Mouse (Mus musculus) adrenal gland, adult 18-20 months (tissue): ENCODE measurements at regions not wholly inside any gene's neighbourhood (a gene's known extent, or its start where the extent isn't known, plus 50 kb on each side); places are given as distances from the start of the nearest gene placed in this dataset.

ENCODE experiments used
- DNase-seq, 2 experiments: peaks; one replicate each; pipeline ENCODE4 v3.0.0; 2021 to 2022; ENCODE audit warnings: low spot score in 2 of 2

DNA sequence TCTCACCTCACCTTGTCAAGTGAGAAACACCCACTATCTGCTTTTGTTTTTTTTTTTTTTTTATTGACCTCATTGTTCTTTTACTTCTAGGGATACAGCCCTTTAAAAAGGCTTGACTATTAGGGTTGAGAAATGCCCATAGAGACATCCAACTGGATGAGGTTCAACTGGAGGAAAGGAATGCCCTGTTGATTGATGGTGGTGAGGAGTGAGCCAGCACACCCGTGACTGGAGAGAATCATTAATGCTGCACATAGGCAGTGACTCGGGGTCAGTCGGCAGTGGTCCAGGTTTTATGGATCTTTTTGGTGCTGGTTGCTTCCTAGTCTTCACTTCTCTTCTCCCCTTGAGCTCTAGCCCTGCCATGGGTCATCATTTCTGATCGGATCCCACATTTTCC, 82.9 kb upstream of the Cryz start:
- no peak for DNase-seq

GRCm38 (mm10) chr3:154510160-154510559, 86.4 kb upstream of the Cryz start:
- no peak for DNase-seq

GRCm38 (mm10) chr3:154509394-154509793, 87.1 kb upstream of the Cryz start:
- no peak for DNase-seq

GRCm38 (mm10) chr3:154493387-154493920, 103.1 kb upstream of the Cryz start:
- no peak for DNase-seq

DNA sequence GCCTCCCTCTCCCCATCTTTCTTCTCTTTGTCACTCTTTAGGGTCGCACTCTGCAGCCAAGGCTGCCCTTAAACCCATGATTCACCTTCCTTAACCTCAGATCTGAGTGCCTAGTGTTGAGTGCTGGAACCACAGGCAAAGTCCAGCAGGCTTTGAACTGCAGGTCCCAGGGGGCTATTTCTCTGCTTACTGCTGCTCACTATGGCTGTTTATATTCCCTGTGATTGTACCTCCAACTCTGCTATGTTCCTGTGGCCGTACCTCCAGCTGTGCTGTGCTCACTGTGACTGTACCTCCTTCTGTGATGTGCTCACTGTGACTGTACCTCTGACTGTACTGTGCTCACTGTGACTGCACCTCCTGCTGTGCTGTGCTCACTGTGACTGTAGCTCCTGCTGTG, 124.1 kb upstream of the Cryz start:
- DNase-seq, result no peak

- DNase-seq, result peak in 1 of 2 experiments; percentile 42
Measured at GRCm38 (mm10) chr3:154467581-154468374, 128.7 kb upstream of the Cryz start.

GRCm38 (mm10) chr3:154458208-154458607, 127.7 kb upstream of the Lhx8 start:
- no peak for DNase-seq

DNA sequence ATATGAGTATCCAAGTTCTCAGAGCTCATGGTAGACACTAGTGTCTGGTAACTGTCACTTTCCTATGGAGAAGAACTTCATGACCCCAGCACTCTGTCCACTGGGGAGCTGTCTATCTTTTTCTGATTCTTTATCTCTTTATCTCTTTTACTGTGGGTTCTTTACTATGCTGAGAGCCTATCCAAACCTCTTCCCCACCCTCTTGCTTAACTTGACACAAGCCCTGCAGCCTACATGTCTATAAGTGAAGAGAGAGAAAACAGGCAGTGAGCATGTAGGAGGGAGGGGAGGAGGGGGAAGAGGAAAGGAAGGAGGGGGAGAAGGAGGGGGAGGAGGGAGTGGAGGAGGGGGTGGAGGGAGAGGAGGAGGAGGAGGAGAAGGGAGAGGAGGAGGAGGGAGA, 122.6 kb upstream of the Lhx8 start:
- DNase-seq, result no peak

- no peak for DNase-seq
Measured at GRCm38 (mm10) chr3:154452585-154452984, 122.1 kb upstream of the Lhx8 start.

DNA sequence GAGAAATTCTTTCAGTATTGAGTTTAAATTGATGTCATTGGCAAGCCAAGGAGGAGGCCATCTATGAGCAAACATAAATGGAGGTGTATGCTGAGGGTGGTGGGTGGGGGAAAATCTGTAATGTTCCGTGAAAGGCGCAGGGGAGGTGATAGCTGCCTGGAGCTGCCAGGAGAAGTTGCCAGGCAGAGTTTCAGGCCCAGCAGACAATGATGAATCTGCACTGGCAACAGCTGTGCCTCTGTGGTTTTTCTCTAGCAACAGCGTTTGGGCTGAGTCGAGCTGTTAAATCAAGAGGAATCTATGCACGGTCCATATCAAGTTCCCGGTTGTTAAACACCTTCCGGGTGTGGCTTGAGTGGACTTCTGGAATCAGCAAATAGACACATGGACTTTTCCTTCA, 120.7 kb upstream of the Lhx8 start:
- no peak for DNase-seq

DNA sequence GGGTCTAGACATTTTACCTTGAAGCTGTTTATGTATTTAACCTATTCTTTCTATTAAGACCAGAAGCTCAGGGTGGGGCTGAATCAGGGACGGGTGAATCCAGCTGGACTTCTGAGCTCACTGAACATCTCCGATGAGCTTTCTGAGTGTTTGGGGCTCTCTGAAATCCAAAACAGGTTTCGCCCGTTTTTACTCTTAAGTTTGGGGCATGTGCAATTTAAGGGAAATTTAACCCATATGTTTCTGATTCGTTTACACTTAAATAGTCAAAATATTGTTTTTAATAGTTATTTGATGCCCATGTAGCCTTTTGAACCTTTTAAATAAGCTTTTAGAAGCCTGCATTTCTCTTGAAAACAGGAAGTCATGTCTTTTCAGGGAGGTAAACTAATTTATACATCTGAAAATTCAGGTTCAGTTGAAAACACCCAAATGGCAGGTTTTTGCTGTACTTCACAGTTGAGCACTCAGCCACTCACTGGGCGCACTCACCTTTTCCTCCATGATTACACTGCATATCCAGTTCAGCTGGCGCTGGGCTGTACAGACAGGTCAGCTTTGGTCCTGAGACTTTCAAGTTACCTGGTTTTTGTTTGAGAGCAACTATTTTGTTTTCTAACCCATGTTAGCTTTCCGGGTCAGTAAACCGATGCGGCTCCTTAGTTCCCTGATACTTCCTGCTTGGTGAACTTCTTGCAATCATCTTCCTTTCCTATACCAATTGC, 113.1 kb upstream of the Lhx8 start:
- no peak for DNase-seq

DNA sequence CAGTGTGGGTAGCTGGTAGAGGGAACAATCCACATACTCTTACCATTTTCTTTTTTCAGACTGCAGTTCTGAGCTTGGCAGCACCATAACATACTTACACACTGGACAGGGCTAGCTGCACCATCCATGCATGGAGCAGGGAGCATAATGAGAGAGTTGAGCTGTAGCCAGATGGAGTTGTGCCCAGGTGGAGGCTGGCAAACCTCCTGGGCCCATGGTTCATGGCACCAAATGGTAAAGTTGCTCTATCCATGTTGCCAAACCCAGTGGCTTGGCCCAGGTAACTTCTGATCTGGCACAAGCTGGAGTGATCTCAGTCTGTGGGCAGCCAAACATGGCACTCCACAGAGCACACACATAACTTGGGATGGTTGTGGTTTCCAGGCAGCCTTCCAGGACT, 111.0 kb upstream of the Lhx8 start:
- no peak for DNase-seq

GRCm38 (mm10) chr3:154440899-154441298, 110.4 kb upstream of the Lhx8 start:
- DNase-seq, result no peak

GRCm38 (mm10) chr3:154430856-154431255, 100.4 kb upstream of the Lhx8 start:
- DNase-seq, result no peak

GRCm38 (mm10) chr3:154429666-154430065, 99.2 kb upstream of the Lhx8 start:
- no peak for DNase-seq

- DNase-seq, result no peak
Measured at GRCm38 (mm10) chr3:154424589-154424988, 94.1 kb upstream of the Lhx8 start.

DNA sequence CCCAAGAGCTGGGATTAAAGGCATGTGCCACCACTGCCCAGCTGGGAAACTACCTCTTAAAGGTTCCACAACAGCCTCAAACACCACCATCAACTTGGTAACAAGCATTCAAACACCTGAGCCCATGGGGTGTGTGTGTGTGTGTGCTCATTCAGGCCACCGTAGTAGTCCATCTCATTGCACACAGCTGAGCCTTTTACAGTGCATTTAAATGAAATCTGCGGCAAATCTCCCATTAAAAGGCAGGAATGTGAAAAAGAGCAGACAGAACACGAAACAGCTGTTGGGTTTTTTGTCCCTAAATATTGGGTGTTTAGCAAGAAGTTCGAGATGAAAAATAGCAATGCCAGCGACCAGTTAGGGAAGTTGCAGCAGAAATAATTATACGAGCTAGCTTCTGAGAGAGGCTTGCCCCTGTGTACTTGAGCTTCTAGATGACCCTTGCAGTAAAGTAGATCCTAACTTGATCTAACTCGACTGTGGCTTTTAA, 91.0 kb upstream of the Lhx8 start:
- DNase-seq, result no peak

- DNase-seq, result no peak
Measured at GRCm38 (mm10) chr3:154418177-154418832, 87.8 kb upstream of the Lhx8 start.

DNA sequence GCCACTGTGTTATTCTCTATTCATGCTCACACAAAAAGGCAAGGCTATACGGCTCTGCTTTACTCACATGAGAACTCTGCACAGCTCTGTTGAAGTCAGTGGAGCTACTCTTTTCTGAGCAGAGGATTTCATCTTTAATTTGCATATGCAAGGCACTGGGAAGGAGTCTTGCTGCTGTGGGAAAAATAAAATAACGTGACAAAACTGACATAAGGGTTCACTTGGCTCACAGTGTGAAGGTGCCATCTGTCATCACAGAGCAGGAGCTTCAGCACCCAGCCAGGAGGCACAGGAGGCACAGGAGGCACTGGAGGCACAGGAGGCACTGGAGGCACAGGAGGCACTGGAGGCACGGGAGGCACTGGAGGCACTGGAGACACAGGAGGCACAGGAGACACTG, 83.9 kb upstream of the Lhx8 start:
- no peak for DNase-seq

- DNase-seq, result no peak
Measured at GRCm38 (mm10) chr3:154410292-154410691, 79.8 kb upstream of the Lhx8 start.

- DNase-seq, result no peak
Measured at GRCm38 (mm10) chr3:154402081-154402480, 71.6 kb upstream of the Lhx8 start.

GRCm38 (mm10) chr3:154393626-154394025, 63.2 kb upstream of the Lhx8 start:
- DNase-seq, result no peak
